Mouse (Mus musculus) spleen, adult 2 months (tissue): Measurements from ENCODE around the gene Rhoh. TPM values are rescaled to one million over a fixed set of nuclear protein-coding genes. Genes with fewer than 3 reads are reported as not detected.

Source experiments
- DNase-seq, 2 experiments: peaks; one replicate each; pipeline versions ENCODE4 v3.0.0 to v3.0.0-alpha.2; 2012 to 2021; ENCODE audit warnings: low spot score in 2 of 2, low read depth in 1 of 2
- H3K27ac ChIP-seq: fragments of 200-500 bp; 2 replicates; pipeline ENCODE4 v1.5.1; 2012; ENCODE audit warnings: low read length, inconsistent platforms; ENCODE audit not compliant: insufficient read depth
- H3K27me3 ChIP-seq: fragments of 200-500 bp; 2 replicates; pipeline ENCODE4 v1.6.1; 2012; ENCODE audit warnings: mild to moderate bottlenecking, moderate library complexity, low read length, inconsistent platforms; ENCODE audit not compliant: control insufficient read depth, insufficient read depth
- H3K36me3 ChIP-seq: fragments of 200-500 bp; 2 replicates; pipeline ENCODE4 v1.6.1; 2012; ENCODE audit warnings: mild to moderate bottlenecking, low read length, inconsistent platforms; ENCODE audit not compliant: control insufficient read depth, insufficient read depth
- H3K4me1 ChIP-seq: fragments of 200-500 bp; 2 replicates; pipeline ENCODE4 v1.6.1; 2011; ENCODE audit warnings: inconsistent platforms; ENCODE audit not compliant: control insufficient read depth, insufficient read depth, insufficient read length
- H3K4me3 ChIP-seq: fragments of 200-500 bp; 2 replicates; pipeline ENCODE4 v1.5.1; 2011; ENCODE audit warnings: mild to moderate bottlenecking, inconsistent platforms; ENCODE audit not compliant: insufficient read depth, insufficient read length; ENCODE audit errors: extremely low read depth
- CTCF ChIP-seq: fragments of 200-500 bp; IDR thresholded peaks from 2 replicates; pipeline ENCODE4 v1.5.1; 2011; ENCODE audit warnings: mild to moderate bottlenecking, inconsistent platforms; ENCODE audit not compliant: insufficient read depth, insufficient read length, insufficient replicate concordance; ENCODE audit errors: extremely low read depth
- POLR2A ChIP-seq: fragments of 200-500 bp; IDR thresholded peaks from 2 replicates; pipeline ENCODE4 v1.6.1; 2011; ENCODE audit warnings: low read depth, low read length, inconsistent platforms
- WGBS: fragments of 180-500 bp; shearing (Covaris S2); methylation state at CpG from one replicate; pipeline ENCODE4 v1.1.7; 2018; 5-methylcytosine and 5-hydroxymethylcytosine counted together
- polyA plus RNA-seq: library from polyadenylated mRNA; depleted of rRNA; stranded (reverse); fragments of >200 nt; gene quantifications from 2 replicates; pipeline ENCODE4 v1.2.3, GENCODE M21; 2012

Rhoh gene
- polyA plus RNA-seq, 1 experiment = 28.0 TPM

GRCm38 (mm10) chr5:65864946-65865345, 3.9 kb downstream of the Rhoh start:
- 2% methylated on average over 3 of the region's 3 CpGs for WGBS
- Histone ChIP-seq H3K27ac (peak overlapping the region; percentile 78), H3K27me3 (no peaks in the 10 kb centered on the region), H3K4me1 (peaks cover 30% of the 10 kb centered on the region), H3K4me3 (peak overlapping the region; percentile 81), H3K36me3 (peaks cover 1% of the 10 kb centered on the region; the same call in 1 of the 2 replicates)
- TF ChIP-seq CTCF (no peak), POLR2A (no peak)
- no peak for DNase-seq

GRCm38 (mm10) chr5:65866591-65866990, 5.6 kb downstream of the Rhoh start:
- peak overlapping the region; percentile 82 for H3K27ac ChIP-seq
- peaks cover 31% of the 10 kb centered on the region for H3K4me1 ChIP-seq
- peak overlapping the region; percentile 81 for H3K4me3 ChIP-seq
- no peak for TF ChIP-seq POLR2A
- no peak for TF ChIP-seq CTCF
- 35% methylated on average over 6 of the region's 6 CpGs for WGBS
- no peak for DNase-seq
- H3K36me3 ChIP-seq = peaks cover 4% of the 10 kb centered on the region; the same call in 1 of the 2 replicates
- no peaks in the 10 kb centered on the region for H3K27me3 ChIP-seq

GRCm38 (mm10) chr5:65867380-65868116, 6.5 kb downstream of the Rhoh start:
- Histone ChIP-seq H3K4me1 (peaks cover 37% of the 10 kb centered on the region), H3K27ac (peak overlapping the region; percentile 82; the same call in 1 of the 2 replicates), H3K36me3 (peaks cover 4% of the 10 kb centered on the region; the same call in 1 of the 2 replicates), H3K4me3 (peak overlapping the region; percentile 21), H3K27me3 (no peaks in the 10 kb centered on the region)
- no peak for DNase-seq
- TF ChIP-seq CTCF (no peak), POLR2A (no peak)
- WGBS = 9% methylated on average over 7 of the region's 7 CpGs

- Histone ChIP-seq H3K27ac (0 out of 2 replicates have a peak overlapping the region, but pooled peaks have one; percentile 12), H3K4me3 (no peak overlapping the region), H3K4me1 (peaks cover 43% of the 10 kb centered on the region), H3K27me3 (no peaks in the 10 kb centered on the region), H3K36me3 (peaks cover 4% of the 10 kb centered on the region; the same call in 1 of the 2 replicates)
- DNase-seq = no peak
- WGBS = 54% methylated on average over 3 of the region's 3 CpGs
- TF ChIP-seq CTCF = no peak
These were observed 7.4 kb downstream of the Rhoh start for GRCm38 (mm10) chr5:65868419-65868818.

- Histone ChIP-seq H3K36me3 (peaks cover 4% of the 10 kb centered on the region; the same call in 1 of the 2 replicates), H3K4me3 (no peak overlapping the region), H3K27me3 (no peaks in the 10 kb centered on the region), H3K27ac (no peak overlapping the region), H3K4me1 (peaks cover 43% of the 10 kb centered on the region)
- no peak for TF ChIP-seq CTCF
- no peak for TF ChIP-seq POLR2A
- WGBS = 78% methylated on average over 4 of the region's 4 CpGs
- DNase-seq = no peak
These were observed 8.6 kb downstream of the Rhoh start for GRCm38 (mm10) chr5:65869660-65870059.

- H3K4me1 ChIP-seq = peaks cover 43% of the 10 kb centered on the region
- TF ChIP-seq CTCF (no peak), POLR2A (no peak)
- peak overlapping the region; percentile 34 for H3K27ac ChIP-seq
- 0 out of 2 replicates have a peak, but pooled peaks cover 3% of the 10 kb centered on the region for H3K36me3 ChIP-seq
- DNase-seq = no peak
- peak overlapping the region; percentile 3; the same call in 1 of the 2 replicates for H3K4me3 ChIP-seq
- WGBS = 77% methylated on average over 13 of the region's 13 CpGs
- H3K27me3 ChIP-seq = no peaks in the 10 kb centered on the region
These were observed 10.4 kb downstream of the Rhoh start for GRCm38 (mm10) chr5:65871276-65871875.
